Mouse (Mus musculus) liver, embryonic 12.5 days (tissue): ENCODE results near the gene Akap13. TPM values are rescaled to one million over a fixed set of nuclear protein-coding genes. Genes with fewer than 3 reads are reported as not detected.
"Not testable (repeated sequence)": the region's sequence is repeated elsewhere in the genome, so short reads cannot be mapped to it uniquely, and the experiment has no call there.

Source experiments
- ATAC-seq: fragments of 200-750 bp; cut with Nextera tagmentation; 2 replicates; pipeline ENCODE4 v1.8.0; 2017; ENCODE audit warnings: moderate number of reproducible peaks, mild to moderate bottlenecking, moderate library complexity
- H3K27ac ChIP-seq: fragments of 300-500 bp; sonication (generic); 2 replicates; pipeline ENCODE4 v1.5.1; 2016; ENCODE audit warnings: mild to moderate bottlenecking
- H3K27me3 ChIP-seq: fragments of 300-500 bp; sonication (generic); replicated peaks from 2 replicates; pipeline ENCODE4 v1.6.1; 2016; ENCODE audit warnings: mild to moderate bottlenecking, moderate library complexity
- H3K36me3 ChIP-seq: fragments of 300-500 bp; sonication (generic); 2 replicates; pipeline ENCODE4 v1.6.1; 2016; ENCODE audit warnings: mild to moderate bottlenecking, moderate library complexity
- H3K4me1 ChIP-seq: fragments of 300-500 bp; sonication (generic); 2 replicates; pipeline ENCODE4 v1.6.1; 2016
- H3K4me2 ChIP-seq: fragments of 300-500 bp; sonication (generic); 2 replicates; pipeline ENCODE4 v1.6.1; 2016; ENCODE audit warnings: mild to moderate bottlenecking, moderate library complexity
- H3K4me3 ChIP-seq: fragments of 300-500 bp; sonication (generic); 2 replicates; pipeline ENCODE4 v1.5.1; 2016; ENCODE audit warnings: mild to moderate bottlenecking, moderate library complexity
- H3K9ac ChIP-seq: fragments of 300-500 bp; sonication (generic); 2 replicates; pipeline ENCODE4 v1.6.1; 2016; ENCODE audit warnings: mild to moderate bottlenecking, moderate library complexity
- H3K9me3 ChIP-seq: fragments of 300-500 bp; sonication (generic); replicated peaks from 2 replicates; pipeline ENCODE4 v1.6.1; 2016; ENCODE audit warnings: mild to moderate bottlenecking, moderate library complexity
- WGBS: fragments of 180-500 bp; shearing (Covaris S2); methylation state at CpG from one replicate; pipeline ENCODE4 v1.1.7; 2016; ENCODE audit not compliant: insufficient replicate concordance; 5-methylcytosine and 5-hydroxymethylcytosine counted together
- polyA plus RNA-seq: library from polyadenylated mRNA; unstranded; fragments of >200 nt; fragmentation: Nextera tagmentation; extraction: Ambion mirVana; gene quantifications from 2 replicates; pipeline ENCODE4 v1.2.1, GENCODE M21; 2016

Gene Akap13
- polyA plus RNA-seq, 1 experiment from 2014 or later: 37.9 TPM

GRCm38 (mm10) chr7:75751161-75751803 is 295.9 kb downstream of the Akap13 start:
- H3K27ac ChIP-seq: peak overlapping the region; percentile 83
- peaks cover 71% of the 10 kb centered on the region for H3K4me1 ChIP-seq
- peaks cover 97% of the 10 kb centered on the region for H3K36me3 ChIP-seq
- 44% methylated on average over 14 of the region's 14 CpGs for WGBS
- peak overlapping the region; percentile 32 for H3K9ac ChIP-seq
- H3K27me3 ChIP-seq: no peaks in the 10 kb centered on the region
- no peaks in the 10 kb centered on the region for H3K9me3 ChIP-seq
- peak; percentile 96 for ATAC-seq
- H3K4me3 ChIP-seq: 0 out of 2 replicates have a peak overlapping the region, but pooled peaks have one; percentile 9
- peak overlapping the region; percentile 51 for H3K4me2 ChIP-seq

- Histone ChIP-seq H3K4me1 (peaks cover 70% of the 10 kb centered on the region), H3K4me2 (no peak overlapping the region)
Measured at GRCm38 (mm10) chr7:75752442-75753191, 297.3 kb downstream of the Akap13 start.

DNA sequence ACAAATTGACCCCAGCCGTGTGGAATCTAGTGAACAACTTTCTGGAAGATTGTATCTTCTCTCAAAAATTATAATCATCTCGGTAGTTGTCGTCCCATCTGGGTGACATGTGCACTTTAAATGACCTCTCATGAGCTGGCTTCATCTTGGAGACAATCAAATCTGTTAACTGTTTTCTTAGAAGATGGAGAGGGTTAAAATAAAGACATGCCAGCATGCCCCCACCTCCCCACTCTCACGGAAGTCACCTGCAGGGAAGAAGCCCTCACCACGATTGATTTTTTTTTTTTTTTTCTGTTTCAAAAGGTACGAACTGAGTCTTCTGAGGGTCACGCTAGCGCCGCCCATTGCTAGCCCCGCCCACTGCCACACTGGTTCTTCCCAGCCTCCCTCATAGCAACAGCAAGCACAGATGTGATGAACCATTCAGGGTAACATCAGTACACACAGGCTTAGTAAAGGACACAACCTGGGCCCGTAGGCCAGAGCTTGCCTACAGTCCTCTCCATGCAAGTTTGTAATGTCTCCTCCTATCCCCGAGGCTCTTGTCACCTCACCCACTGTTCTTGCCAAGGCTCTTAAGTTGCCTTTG is 298.0 kb downstream of the Akap13 start:
- Histone ChIP-seq H3K9me3 (no peaks in the 10 kb centered on the region), H3K4me1 (peaks cover 63% of the 10 kb centered on the region), H3K36me3 (peaks cover 78% of the 10 kb centered on the region), H3K27ac (no peak overlapping the region), H3K27me3 (no peaks in the 10 kb centered on the region), H3K4me3 (no peak overlapping the region), H3K9ac (no peak overlapping the region), H3K4me2 (no peak overlapping the region)
- ATAC-seq: no peak
- 63% methylated on average over 12 of the region's 12 CpGs for WGBS

More at GRCm38 (mm10) chr7:75752442-75753191, 297.3 kb downstream of the Akap13 start:
- 81% methylated on average over 22 of the region's 22 CpGs for WGBS
- Histone ChIP-seq H3K27me3 (no peaks in the 10 kb centered on the region), H3K9ac (no peak overlapping the region), H3K9me3 (no peaks in the 10 kb centered on the region), H3K4me3 (no peak overlapping the region), H3K36me3 (peaks cover 85% of the 10 kb centered on the region), H3K27ac (peak overlapping the region; percentile 83; the same call in 1 of the 2 replicates)
- no peak for ATAC-seq

DNA sequence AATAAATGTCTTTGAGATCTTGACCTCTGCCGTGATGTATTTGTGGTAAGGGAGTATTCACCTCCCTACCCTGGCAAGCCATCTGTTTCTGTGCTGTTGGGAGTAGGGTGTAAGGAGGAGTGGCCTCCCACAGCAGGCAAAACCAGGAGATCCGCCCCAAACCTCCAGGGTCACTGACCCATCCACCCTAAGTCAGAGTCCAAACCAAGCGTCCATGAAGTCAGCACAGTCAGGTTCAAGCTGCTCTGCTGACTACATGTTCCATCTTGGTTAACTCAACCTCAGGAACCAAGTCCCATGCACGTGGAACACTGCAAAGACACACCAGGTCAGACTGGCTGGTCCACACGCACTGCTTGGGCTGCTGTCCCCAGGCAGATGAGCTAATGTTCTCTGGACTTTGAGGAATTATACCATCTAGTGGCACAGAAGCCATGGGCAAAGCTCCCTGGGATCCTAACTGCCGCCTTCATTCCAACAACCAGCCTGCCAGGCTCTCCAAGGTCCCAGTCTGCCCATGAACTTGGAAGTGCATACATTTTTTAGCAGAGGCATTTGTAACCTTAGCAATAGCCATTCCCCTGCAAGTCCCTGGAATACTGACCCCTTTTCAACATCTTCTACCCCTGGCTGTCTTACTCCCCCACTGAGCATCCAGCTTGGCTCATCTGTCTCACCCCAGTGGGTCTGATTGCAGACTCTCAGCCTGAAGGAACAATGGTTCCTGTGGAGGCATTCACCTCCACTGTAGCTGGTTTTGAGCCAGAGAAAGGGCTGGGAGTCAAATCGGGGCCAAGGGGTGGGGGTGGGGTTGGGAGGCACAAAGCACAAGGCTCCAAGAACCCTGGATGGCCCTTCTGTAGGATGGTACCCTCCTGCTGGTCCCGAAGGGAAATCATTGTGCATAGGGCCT is 299.5 kb downstream of the Akap13 start:
- no peak overlapping the region for H3K9ac ChIP-seq
- no peak overlapping the region for H3K27ac ChIP-seq
- peaks cover 63% of the 10 kb centered on the region for H3K4me1 ChIP-seq
- no peak overlapping the region for H3K4me3 ChIP-seq
- H3K27me3 ChIP-seq: no peaks in the 10 kb centered on the region
- H3K9me3 ChIP-seq: no peaks in the 10 kb centered on the region
- ATAC-seq: no peak
- H3K4me2 ChIP-seq: no peak overlapping the region
- peaks cover 63% of the 10 kb centered on the region for H3K36me3 ChIP-seq
- 71% methylated on average over 8 of the region's 8 CpGs for WGBS

DNA sequence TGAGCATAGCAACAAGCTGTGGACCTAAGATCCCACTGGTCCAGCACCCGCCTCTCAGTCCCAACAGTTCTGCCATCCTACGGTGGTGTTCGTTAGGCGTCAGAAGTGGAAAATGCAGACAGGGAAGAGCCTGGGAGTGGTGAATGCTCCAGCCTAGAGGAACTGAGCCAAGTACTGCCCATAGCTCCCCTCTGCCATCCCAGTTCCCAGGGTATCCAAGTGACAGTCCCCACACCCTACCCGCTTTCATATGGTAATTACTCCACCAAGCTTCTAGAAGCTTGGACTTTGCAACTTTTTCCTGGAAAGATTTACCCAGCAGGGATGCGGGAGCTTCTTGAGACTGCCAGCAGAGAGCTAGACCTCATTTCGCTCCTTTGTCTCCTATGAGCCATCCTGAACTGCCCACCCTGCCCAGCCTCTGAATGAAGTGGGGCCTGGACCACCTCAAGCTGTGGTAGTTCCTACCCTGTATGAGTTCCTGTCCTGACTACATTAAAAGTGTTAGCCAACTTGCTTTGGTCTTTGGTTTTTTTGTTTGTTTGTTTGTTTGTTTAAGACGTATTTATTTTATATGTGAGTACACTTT is 300.6 kb downstream of the Akap13 start:
- Histone ChIP-seq H3K4me3 (no peak overlapping the region), H3K9me3 (no peaks in the 10 kb centered on the region), H3K27me3 (no peaks in the 10 kb centered on the region), H3K36me3 (peaks cover 52% of the 10 kb centered on the region), H3K27ac (no peak overlapping the region), H3K4me2 (no peak overlapping the region), H3K4me1 (peaks cover 63% of the 10 kb centered on the region), H3K9ac (no peak overlapping the region)
- WGBS: 87% methylated on average over 8 of the region's 8 CpGs
- no peak for ATAC-seq

- peak overlapping the region; percentile 79 for H3K27ac ChIP-seq
- 84% methylated on average over 7 of the region's 7 CpGs for WGBS
- H3K4me3 ChIP-seq: no peak overlapping the region
- peaks cover 12% of the 10 kb centered on the region for H3K36me3 ChIP-seq
- H3K9ac ChIP-seq: peak overlapping the region; percentile 25; the same call in 1 of the 2 replicates
- no peak for ATAC-seq
- no peaks in the 10 kb centered on the region for H3K27me3 ChIP-seq
- peaks cover 38% of the 10 kb centered on the region for H3K4me1 ChIP-seq
- H3K9me3 ChIP-seq: no peaks in the 10 kb centered on the region
- H3K4me2 ChIP-seq: peak overlapping the region; percentile 49; the same call in 1 of the 2 replicates
Measured at GRCm38 (mm10) chr7:75759992-75760514, 304.7 kb downstream of the Akap13 start.

- peak overlapping the region; percentile 79 for H3K27ac ChIP-seq
- WGBS: 43% methylated on average over 4 of the region's 4 CpGs
- H3K4me2 ChIP-seq: peak overlapping the region; percentile 49
- ATAC-seq: peak; percentile 98
- not testable (repeated sequence) for H3K4me3 ChIP-seq, H3K27me3 ChIP-seq, H3K9me3 ChIP-seq, H3K36me3 ChIP-seq
- H3K4me1 ChIP-seq: peaks cover 38% of the 10 kb centered on the region
- peak overlapping the region; percentile 28; the same call in 1 of the 2 replicates for H3K9ac ChIP-seq
Measured at GRCm38 (mm10) chr7:75760661-75761319, 305.5 kb downstream of the Akap13 start.

GRCm38 (mm10) chr7:75762225-75762624 is 306.9 kb downstream of the Akap13 start:
- not testable (repeated sequence) for H3K9ac ChIP-seq, ATAC-seq, H3K27me3 ChIP-seq

DNA sequence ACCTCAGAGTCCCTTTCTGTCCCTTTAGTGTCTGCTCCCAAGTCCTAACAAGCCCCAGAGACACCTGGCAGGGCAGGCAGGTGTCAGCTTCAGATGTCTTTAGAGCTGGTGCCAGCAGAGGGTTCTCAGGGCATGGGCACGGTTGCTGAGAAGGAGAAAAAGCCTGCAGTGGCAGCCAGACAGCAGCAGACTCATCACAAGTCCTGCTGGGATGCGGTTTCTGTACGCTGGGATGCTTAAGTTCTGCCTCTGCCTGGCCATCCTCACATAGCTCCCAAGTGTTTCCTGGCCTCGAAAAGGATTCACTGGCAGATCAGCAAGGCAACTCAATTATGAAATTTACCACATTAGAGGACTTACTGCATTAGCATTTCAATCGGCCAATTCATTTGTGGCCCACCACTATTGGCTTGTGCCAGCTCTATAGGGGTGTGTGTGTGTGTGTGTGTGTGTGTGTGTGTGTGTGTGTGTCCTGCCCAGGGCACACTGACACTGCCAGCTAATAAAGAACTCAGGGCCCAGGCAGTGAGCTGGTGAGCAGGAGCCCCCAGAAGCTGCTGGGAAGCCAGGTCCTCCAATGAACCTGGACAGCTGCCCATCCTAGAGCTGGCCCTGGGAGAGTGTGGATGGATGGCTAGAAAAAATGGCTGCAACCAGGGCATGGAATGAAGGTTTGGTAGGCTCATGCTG is 311.9 kb downstream of the Akap13 start:
- ATAC-seq, H3K27me3 ChIP-seq, H3K9ac ChIP-seq, H3K4me1 ChIP-seq, H3K27ac ChIP-seq, H3K9me3 ChIP-seq, H3K4me3 ChIP-seq, H3K4me2 ChIP-seq: not testable (repeated sequence)
- WGBS: 80% methylated on average over 1 of the region's 5 CpGs
- peaks cover 39% of the 10 kb centered on the region for H3K36me3 ChIP-seq

More at GRCm38 (mm10) chr7:75762225-75762624, 306.9 kb downstream of the Akap13 start:
- WGBS: 74% methylated on average over 2 of the region's 2 CpGs
- not testable (repeated sequence) for H3K4me2 ChIP-seq, H3K36me3 ChIP-seq, H3K27ac ChIP-seq, H3K4me3 ChIP-seq, H3K9me3 ChIP-seq
- peaks cover 43% of the 10 kb centered on the region for H3K4me1 ChIP-seq

DNA sequence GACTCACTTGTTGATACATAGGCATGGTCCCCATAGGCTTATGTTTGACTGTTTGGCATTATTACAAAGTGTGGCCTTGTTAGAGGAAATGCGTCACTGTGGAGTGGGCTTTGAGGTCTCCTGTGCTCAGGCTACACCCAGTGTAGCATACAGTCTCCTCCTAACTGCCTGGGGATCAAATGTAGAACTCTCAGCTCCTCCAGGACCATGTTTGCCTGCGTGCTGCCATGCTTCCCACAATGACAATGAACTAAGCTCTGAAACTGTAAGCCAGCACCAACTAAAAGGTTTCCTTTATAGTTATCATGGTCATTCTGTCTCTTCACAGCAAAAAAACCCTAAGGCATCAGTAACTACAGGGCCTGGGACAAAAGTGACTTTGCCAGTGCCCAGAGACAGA is 312.8 kb downstream of the Akap13 start:
- no peak overlapping the region for H3K9ac ChIP-seq
- no peak overlapping the region for H3K27ac ChIP-seq
- H3K4me1 ChIP-seq: peaks cover 5% of the 10 kb centered on the region; the same call in 1 of the 2 replicates
- WGBS: 82% methylated on average over 2 of the region's 2 CpGs
- H3K4me2 ChIP-seq: no peak overlapping the region
- no peaks in the 10 kb centered on the region for H3K9me3 ChIP-seq
- H3K27me3 ChIP-seq: no peaks in the 10 kb centered on the region
- no peak for ATAC-seq
- no peak overlapping the region for H3K4me3 ChIP-seq
- peaks cover 45% of the 10 kb centered on the region for H3K36me3 ChIP-seq
